Comparison of ENCODE assay signal across 18 mouse cellular contexts in genomic region chr7:66195881-66196280, GRCm38 (mm10).
DNase-seq lines count a peak whose midpoint lies in the region; ATAC-seq and TF ChIP-seq lines count a peak whose summit lies in the region.
"Had no signal": no experiment of that assay in that cellular context is flagged by ENCODE, and none has a peak within 500 bp of the region (broad histone marks: within the 10 kb centered on the region; RNA-seq: fewer than 3 reads in every experiment).

No protein-coding gene starts in this region.

- no peaks in the 10 kb centered on the region for H3K9me3 ChIP-seq in forebrain, embryonic 10.5 days
- H3K9me3 ChIP-seq in forebrain, embryonic 15.5 days: no peaks in the 10 kb centered on the region
- H3K9me3 ChIP-seq in heart, embryonic 14.5 days (ENCODE audit: control insufficient read depth, low read length): no peaks in the 10 kb centered on the region
- H3K9me3 ChIP-seq in MEL (replicated peaks; ENCODE audit: insufficient read depth, low read length): no peaks in the 10 kb centered on the region
- no peaks in the 10 kb centered on the region for H3K9me3 ChIP-seq in liver, embryonic 13.5 days (replicated peaks)
- H3K9me3 ChIP-seq: embryonic facial prominence, embryonic 15.5 days; forebrain, embryonic 12.5 days; G1E; hindbrain, embryonic 15.5 days; kidney, embryonic 15.5 days had no signal

- no peak overlapping the region for H3K4me3 ChIP-seq in forebrain, embryonic 10.5 days
- no peak overlapping the region for H3K4me3 ChIP-seq in forebrain, embryonic 15.5 days
- H3K4me3 ChIP-seq in heart, embryonic 14.5 days (ENCODE audit: control insufficient read depth in 1 of 2, insufficient read depth in 1 of 2, low read depth in 1 of 2, low read length in 2 of 2): no peak overlapping the region
- peak overlapping the region in 1 of 2 experiments; percentile 3; a peak in 2 of 4 replicates for H3K4me3 ChIP-seq in MEL (ENCODE audit: control insufficient read depth in 1 of 2, insufficient read depth in 1 of 2, low read depth in 2 of 2, low read length in 2 of 2)
- H3K4me3 ChIP-seq in liver, embryonic 13.5 days (replicated peaks): no peak overlapping the region
- H3K4me3 ChIP-seq: embryonic facial prominence, embryonic 15.5 days; forebrain, embryonic 12.5 days; hindbrain, embryonic 15.5 days; kidney, embryonic 15.5 days had no signal

- no peak for TF ChIP-seq RAD21 in MEL (IDR thresholded peaks at IDR 0.05; ENCODE audit: low read depth, low read length)

- H3K36me3 ChIP-seq in forebrain, embryonic 10.5 days (replicated peaks): no peaks in the 10 kb centered on the region
- H3K36me3 ChIP-seq in forebrain, embryonic 15.5 days: no peaks in the 10 kb centered on the region
- H3K36me3 ChIP-seq in heart, embryonic 14.5 days (ENCODE audit: control insufficient read depth, insufficient read depth, low read length): no peaks in the 10 kb centered on the region
- peaks cover 0 to 32% of the 10 kb centered on the region in 2 experiments; a peak in 2 of 4 replicates for H3K36me3 ChIP-seq in MEL (ENCODE audit: control insufficient read depth in 1 of 2, insufficient read depth in 2 of 2, low read length in 2 of 2)
- no peaks in the 10 kb centered on the region for H3K36me3 ChIP-seq in liver, embryonic 13.5 days
- H3K36me3 ChIP-seq: embryonic facial prominence, embryonic 15.5 days; forebrain, embryonic 12.5 days; G1E; hindbrain, embryonic 15.5 days; kidney, embryonic 15.5 days had no signal

- no peak for ATAC-seq in forebrain, embryonic 15.5 days (replicated peaks)
- no peak for ATAC-seq in heart, embryonic 14.5 days (ENCODE audit: insufficient number of reproducible peaks, insufficient read depth, low FRiP score, low read depth)
- ATAC-seq in liver, embryonic 13.5 days (ENCODE audit: low read depth): no peak
- no peak for ATAC-seq in cerebellum, adult (ENCODE audit: insufficient number of reproducible peaks, low FRiP score, low TSS enrichment)
- ATAC-seq: midbrain, embryonic 16.5 days had no signal

- TF ChIP-seq CTCF in MEL (IDR thresholded peaks at IDR 0.05 in 2 of 3, conservative IDR thresholded peaks at IDR 0.05 in 1 of 3; ENCODE audit: control insufficient read depth in 1 of 3, insufficient read depth in 1 of 3, low read depth in 2 of 3, low read length in 3 of 3, poor library complexity in 1 of 3, severe bottlenecking in 1 of 3): no peak

- 0 out of 2 replicates have a peak overlapping the region, but pooled peaks have one; percentile 56 for H3K27ac ChIP-seq in forebrain, embryonic 10.5 days
- H3K27ac ChIP-seq in forebrain, embryonic 15.5 days (replicated peaks): no peak overlapping the region
- peak overlapping the region; percentile 85 to 93 for H3K27ac ChIP-seq in heart, embryonic 14.5 days (replicated peaks in 1 of 2; ENCODE audit: control insufficient read depth in 1 of 2, insufficient read depth in 1 of 2, low read depth in 2 of 2, low read length in 2 of 2)
- peak overlapping the region; percentile 74 for H3K27ac ChIP-seq in MEL (ENCODE audit: control insufficient read depth, low read depth, low read length)
- peak overlapping the region; percentile 99 for H3K27ac ChIP-seq in liver, embryonic 13.5 days
- H3K27ac ChIP-seq: embryonic facial prominence, embryonic 15.5 days; forebrain, embryonic 12.5 days; hindbrain, embryonic 15.5 days; kidney, embryonic 15.5 days; stomach, postnatal 0 days had no signal

- 81% methylated on average over 1 of the region's 1 CpGs for WGBS in forebrain, embryonic 10.5 days
- 88% methylated on average over 1 of the region's 1 CpGs for WGBS in forebrain, embryonic 15.5 days
- 14% methylated on average over 1 of the region's 1 CpGs for WGBS in heart, embryonic 14.5 days
- 26% methylated on average over 1 of the region's 1 CpGs for WGBS in liver, embryonic 13.5 days (ENCODE audit: insufficient replicate concordance)

- no peaks in the 10 kb centered on the region for H3K27me3 ChIP-seq in forebrain, embryonic 10.5 days (ENCODE audit: poor library complexity, severe bottlenecking)
- H3K27me3 ChIP-seq in forebrain, embryonic 15.5 days: no peaks in the 10 kb centered on the region
- H3K27me3 ChIP-seq in heart, embryonic 14.5 days (ENCODE audit: control insufficient read depth, insufficient read depth, low read length): no peaks in the 10 kb centered on the region
- H3K27me3 ChIP-seq in MEL (ENCODE audit: control insufficient read depth in 1 of 2, insufficient read depth in 2 of 2, low read length in 2 of 2): no peaks in the 10 kb centered on the region
- H3K27me3 ChIP-seq in liver, embryonic 13.5 days: no peaks in the 10 kb centered on the region
- H3K27me3 ChIP-seq: embryonic facial prominence, embryonic 15.5 days; forebrain, embryonic 12.5 days; hindbrain, embryonic 15.5 days; kidney, embryonic 15.5 days had no signal

- TF ChIP-seq EP300 in MEL (IDR thresholded peaks at IDR 0.05; ENCODE audit: low read depth in 1 of 2, low read length in 2 of 2): no peak; a peak in 2 of 4 replicates

- H3K79me2 ChIP-seq in MEL (ENCODE audit: control insufficient read depth, insufficient read depth, low read length, poor library complexity): no peaks in the 10 kb centered on the region

- H3K9ac ChIP-seq in forebrain, embryonic 15.5 days (replicated peaks): no peak overlapping the region
- no peak overlapping the region for H3K9ac ChIP-seq in heart, embryonic 14.5 days (ENCODE audit: low read length)
- peak overlapping the region; percentile 37 for H3K9ac ChIP-seq in MEL (ENCODE audit: control insufficient read depth, low read depth, low read length, poor library complexity, severe bottlenecking)
- H3K9ac ChIP-seq in liver, embryonic 13.5 days: peak overlapping the region; percentile 81
- H3K9ac ChIP-seq: embryonic facial prominence, embryonic 15.5 days; forebrain, embryonic 12.5 days; hindbrain, embryonic 15.5 days; kidney, embryonic 15.5 days had no signal

- H3K4me1 ChIP-seq in forebrain, embryonic 10.5 days: peaks cover 26% of the 10 kb centered on the region
- H3K4me1 ChIP-seq in forebrain, embryonic 15.5 days: 0 out of 2 replicates have a peak, but pooled peaks cover 5% of the 10 kb centered on the region
- H3K4me1 ChIP-seq in heart, embryonic 14.5 days (ENCODE audit: control insufficient read depth in 2 of 2, insufficient read depth in 2 of 2, low read length in 2 of 2): peaks cover 49 to 63% of the 10 kb centered on the region in 2 experiments
- peaks cover 20 to 50% of the 10 kb centered on the region in 2 experiments for H3K4me1 ChIP-seq in MEL (ENCODE audit: control insufficient read depth in 1 of 2, insufficient read depth in 2 of 2, low read length in 2 of 2)
- H3K4me1 ChIP-seq in liver, embryonic 13.5 days (replicated peaks): peaks cover 94% of the 10 kb centered on the region

- TF ChIP-seq POLR2A in MEL (IDR thresholded peaks at IDR 0.05; ENCODE audit: control insufficient read depth in 1 of 2, insufficient read depth in 1 of 2, low read depth in 1 of 2, low read length in 2 of 2, poor library complexity in 1 of 2): no peak

- DNase-seq in forebrain, embryonic 10.5 days (ENCODE audit: extremely low spot score, low spot score): no peak
- DNase-seq in heart, postnatal 4 days: no peak
- DNase-seq in MEL (ENCODE audit: low read depth, low spot score): no peak
- DNase-seq in liver, embryonic 13.5 days: no peak
- DNase-seq in lung, postnatal 25 days (ENCODE audit: low spot score): no peak
- DNase-seq: cerebellum, adult 9-11 months; layer of hippocampus, postnatal 36 days; lung, adult 18-20 months had no signal

- H3K4me2 ChIP-seq in forebrain, embryonic 15.5 days (replicated peaks): no peak overlapping the region
- H3K4me2 ChIP-seq in heart, embryonic 14.5 days (ENCODE audit: low read length): peak overlapping the region; percentile 31
- H3K4me2 ChIP-seq in liver, embryonic 13.5 days: peak overlapping the region; percentile 68
- H3K4me2 ChIP-seq: embryonic facial prominence, embryonic 15.5 days; forebrain, embryonic 12.5 days; hindbrain, embryonic 15.5 days; kidney, embryonic 15.5 days had no signal

TF ChIP-seq in MEL, 35 proteins besides CTCF, POLR2A, EP300 and RAD21:
- no peak for TF ChIP-seq MAZ (IDR thresholded peaks at IDR 0.05; ENCODE audit: low read depth, low read length)
- TF ChIP-seq ZMIZ1 (IDR thresholded peaks at IDR 0.05; ENCODE audit: low read depth, low read length): 0 out of 2 replicates have a peak, but pooled peaks have one; percentile 31
- no peak for TF ChIP-seq TCF12 (IDR thresholded peaks at IDR 0.05; ENCODE audit: low read depth, low read length)
- no peak for TF ChIP-seq E2F4 (IDR thresholded peaks at IDR 0.05; ENCODE audit: borderline replicate concordance, low read depth, low read length)
- no peak for TF ChIP-seq GATA1 (IDR thresholded peaks at IDR 0.05; ENCODE audit: low read depth, low read length)

Comparison
In these comparisons a context has a peak if more than half of its experiments do, and no peak if none do; other contexts are left out.
1. H3K9ac ChIP-seq: peak in MEL (single experiment) and liver, embryonic 13.5 days (single experiment); none in forebrain, embryonic 15.5 days (single experiment) and heart, embryonic 14.5 days (single experiment).